Mouse (Mus musculus) kidney, adult 9 months (tissue): ENCODE measurements at regions not wholly inside any gene's neighbourhood (a gene's known extent, or its start where the extent isn't known, plus 50 kb on each side); places are given as distances from the start of the nearest gene placed in this dataset.
A peak's percentile ranks its signal among the peaks of the same experiment; 100 is the strongest.

Experiments used
- DNase-seq: peaks from one replicate; pipeline ENCODE4 v3.0.0; 2022

DNA sequence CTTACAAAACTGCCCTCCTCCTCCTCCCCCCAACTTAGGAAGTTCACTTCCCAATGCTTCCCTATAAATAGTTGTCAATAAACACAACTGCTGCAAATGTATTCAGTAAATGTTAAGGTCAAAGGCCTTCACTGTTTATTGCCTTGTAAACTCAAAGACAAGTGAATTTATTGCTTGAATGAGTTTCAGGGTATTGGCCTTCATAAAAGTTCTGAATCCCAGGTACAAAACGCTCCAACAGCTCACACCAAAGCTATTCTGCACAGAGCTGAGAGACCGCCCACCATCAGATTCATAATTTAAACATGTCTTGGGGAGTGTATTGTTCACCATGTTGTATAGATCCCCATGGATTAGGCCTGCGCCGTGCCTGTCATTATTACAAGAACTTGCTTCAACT is 53.9 kb upstream of the Cdkn3 start:
- no peak for DNase-seq

DNA sequence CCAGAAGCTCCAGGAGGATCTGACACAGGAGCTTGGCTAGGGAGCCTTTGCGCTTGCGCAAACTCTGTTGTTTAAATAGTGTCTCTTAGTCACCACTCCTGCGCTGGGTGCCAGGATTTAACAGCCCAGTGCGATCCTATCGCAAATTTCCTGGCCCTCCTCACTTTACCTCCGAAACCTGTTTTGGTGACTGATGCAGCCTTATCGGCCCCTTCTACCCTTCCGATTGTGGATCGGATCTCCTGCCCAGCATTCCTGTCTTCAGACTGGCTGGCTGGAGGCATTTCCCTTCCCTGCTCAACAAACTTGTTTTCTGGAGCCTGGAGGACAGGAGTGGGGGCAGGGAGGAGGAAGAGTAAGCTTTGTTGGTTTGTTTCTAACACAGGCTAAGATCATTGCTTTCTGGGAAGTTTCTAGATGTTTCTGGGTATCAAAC is 56.0 kb upstream of the Cdkn3 start:
- peak; percentile 22 for DNase-seq

DNA sequence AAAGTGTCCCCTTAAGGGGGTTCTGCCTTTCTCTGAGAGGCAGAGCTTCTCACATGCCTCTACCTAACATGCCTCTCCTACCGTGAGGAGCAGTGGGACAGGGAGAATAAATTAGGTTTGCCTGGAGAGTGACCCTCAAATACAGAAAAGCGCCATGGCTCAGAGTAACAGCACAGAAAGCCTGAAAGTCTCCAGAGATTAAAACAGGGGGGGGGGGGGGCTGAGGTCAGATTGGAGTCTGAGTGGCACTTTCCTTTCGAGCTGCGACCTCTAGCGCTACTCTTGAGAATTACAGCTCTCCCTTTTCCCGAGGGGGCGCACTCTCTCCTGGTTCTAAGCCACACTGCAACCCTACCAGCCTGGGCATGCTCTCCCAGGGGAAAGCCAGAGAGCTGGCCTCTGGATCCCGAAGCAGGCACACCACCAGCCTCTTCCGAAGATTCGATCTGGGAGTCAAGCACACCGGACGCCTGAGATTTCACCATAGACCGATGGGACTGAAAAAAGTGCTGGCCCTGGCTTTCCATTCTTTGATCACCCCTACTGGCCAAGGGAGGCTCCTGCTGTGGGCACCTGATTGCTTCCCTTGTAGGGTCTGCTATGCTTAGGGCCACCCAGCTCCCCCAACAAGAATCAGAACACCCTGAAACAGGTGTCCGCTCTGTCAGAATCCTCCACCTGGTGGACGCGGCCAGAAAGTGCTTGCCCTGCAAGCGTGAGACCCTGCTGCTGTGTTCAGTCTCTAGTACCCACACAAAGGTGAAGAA is 57.5 kb upstream of the Cdkn3 start:
- peak; percentile 45 for DNase-seq

DNA sequence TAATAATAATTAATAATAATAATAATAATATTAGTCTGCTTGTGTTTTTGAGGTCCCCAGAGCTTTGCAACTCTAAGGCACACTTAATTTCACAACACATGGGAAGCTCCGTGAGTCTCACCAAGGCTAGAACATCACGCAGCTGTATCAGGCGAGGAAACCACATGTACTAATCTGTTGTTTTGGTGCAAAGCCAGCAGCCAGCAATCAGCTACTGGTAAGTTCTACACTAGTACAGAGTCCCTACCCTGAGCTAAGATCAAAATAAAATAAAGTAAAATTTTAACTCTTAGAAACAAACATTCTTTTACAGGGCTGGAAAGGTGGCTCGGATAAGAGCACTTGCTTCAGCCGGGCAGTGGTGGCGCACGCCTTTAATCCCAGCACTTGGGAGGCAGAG is 67.8 kb upstream of the Cdkn3 start:
- peak; percentile 59 for DNase-seq

DNA sequence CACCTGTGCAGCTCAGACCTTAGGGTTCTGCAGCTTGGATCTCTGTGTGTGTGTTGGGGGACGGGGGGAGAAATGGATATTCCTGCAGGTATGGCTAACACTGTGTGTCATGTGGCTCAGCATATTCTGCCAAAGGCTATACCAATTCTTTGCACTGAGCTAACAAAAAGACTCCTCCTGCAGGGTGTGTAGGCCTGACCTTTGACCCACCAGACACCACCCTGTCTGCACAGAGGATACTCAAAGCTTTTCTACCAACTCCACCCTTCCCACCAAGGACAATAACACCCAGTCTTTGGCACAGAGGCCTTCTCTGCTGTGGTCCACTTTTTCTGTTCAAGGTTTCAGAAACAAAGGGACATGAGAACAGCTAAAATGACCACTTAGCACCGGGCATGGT is 68.3 kb upstream of the Cdkn3 start:
- DNase-seq, result no peak

GRCm38 (mm10) chr14:46682728-46683127 is 77.6 kb upstream of the Cdkn3 start:
- DNase-seq, result no peak

DNA sequence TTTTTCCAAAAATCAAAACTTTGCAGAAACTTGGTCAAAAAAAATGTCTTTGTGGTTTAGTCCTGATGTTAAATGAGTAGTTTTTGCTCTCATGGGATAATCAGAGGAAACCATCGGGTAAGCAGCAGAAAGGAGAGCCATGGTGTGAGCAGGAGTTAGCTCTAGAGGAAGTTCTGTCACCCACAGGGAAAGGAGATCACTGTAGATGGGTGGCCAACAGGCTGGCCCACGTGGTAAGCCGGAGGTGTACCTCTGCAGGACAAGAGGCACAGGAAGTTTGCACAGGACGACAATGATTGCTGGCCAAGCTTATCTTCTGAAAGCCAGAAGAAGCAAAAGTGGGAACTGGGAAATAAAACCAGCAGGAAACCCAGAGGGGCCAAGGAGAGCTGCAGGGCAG is 81.4 kb upstream of the Cdkn3 start:
- no peak for DNase-seq

GRCm38 (mm10) chr14:46671482-46672225 is 88.7 kb upstream of the Cdkn3 start:
- DNase-seq, result no peak

DNA sequence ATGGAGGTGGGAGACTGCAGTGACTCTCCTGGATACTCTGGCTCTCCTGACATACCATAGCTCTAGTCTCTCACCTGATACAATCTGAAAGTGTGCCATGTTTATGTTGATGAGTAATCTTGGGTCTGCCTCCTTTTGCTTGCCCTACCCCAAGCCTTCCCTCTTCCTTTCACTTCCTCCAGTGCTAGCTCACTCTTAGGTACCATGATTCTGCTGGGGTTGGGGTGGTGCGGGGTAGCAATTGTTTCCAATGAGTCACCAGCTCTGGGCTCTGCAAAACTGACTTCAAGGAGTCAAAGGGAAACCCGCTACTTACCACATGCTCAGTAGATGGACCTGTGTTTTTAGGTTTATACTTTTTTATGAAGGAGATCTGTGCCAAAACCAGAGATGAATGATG is 89.3 kb upstream of the Cdkn3 start:
- no peak for DNase-seq

DNA sequence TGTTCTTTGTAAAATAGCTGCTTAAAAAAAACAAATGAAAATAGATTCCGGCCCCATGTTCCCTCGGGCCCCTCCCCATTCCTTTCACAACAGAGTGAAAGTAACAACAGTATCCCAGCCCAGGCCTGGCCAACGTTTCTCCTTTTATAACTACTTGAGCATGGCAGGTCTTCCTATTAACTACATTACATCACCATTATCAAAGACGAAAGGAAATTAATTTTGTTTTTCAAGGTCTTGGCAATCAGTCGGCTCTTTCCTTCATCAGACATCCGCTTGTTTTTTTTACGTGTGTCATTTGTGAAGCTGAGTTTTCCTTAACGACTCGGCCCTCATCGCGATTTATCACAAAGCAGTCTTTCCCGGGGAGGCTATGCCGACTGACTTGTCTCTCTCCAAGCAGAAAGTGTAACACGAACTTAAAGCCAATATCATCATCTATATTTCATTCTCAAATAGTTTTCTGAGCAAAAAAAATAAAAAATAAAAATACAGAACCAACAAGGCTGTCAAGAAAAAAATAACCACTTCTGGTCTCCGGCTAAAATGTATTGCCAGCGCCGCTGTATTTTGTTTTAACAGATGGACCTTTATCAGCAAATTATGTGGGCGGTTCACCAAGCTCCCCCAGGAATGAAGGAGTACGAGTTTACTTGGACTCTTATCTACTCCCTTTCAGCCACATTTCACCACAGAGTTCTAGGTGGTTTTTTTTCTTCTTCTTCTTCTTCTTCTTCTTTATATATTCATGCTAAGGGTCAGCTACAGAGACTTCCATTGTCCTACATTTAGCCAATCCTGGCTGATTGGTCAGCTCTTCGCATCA is 89.9 kb upstream of the Cdkn3 start:
- no peak for DNase-seq

- DNase-seq, result no peak
Measured at GRCm38 (mm10) chr14:46668275-46668674, 92.1 kb upstream of the Cdkn3 start.

DNA sequence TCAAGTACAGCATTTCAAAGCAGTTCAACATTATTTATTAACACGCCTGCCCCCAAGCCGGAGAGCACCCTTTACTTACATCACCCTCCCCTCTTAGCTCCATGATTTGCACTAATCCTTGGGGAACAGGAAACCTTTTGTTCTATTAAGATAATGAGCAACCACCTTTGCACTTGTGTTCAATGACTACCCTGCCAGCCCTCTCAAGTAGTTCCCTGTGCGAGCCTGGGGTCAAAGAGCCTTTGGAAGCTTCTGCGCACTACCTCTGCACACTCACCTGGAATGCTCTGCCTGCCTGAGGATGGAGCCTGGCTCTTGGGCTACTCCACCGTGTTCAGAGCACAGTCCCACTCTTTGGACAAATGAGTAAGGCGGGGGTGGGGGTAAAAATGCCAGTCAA is 96.0 kb upstream of the Cdkn3 start:
- DNase-seq, result peak; percentile 30

GRCm38 (mm10) chr14:46663529-46663928 is 96.8 kb upstream of the Cdkn3 start:
- DNase-seq, result no peak

- no peak for DNase-seq
Measured at GRCm38 (mm10) chr14:46661792-46662545, 98.4 kb upstream of the Cdkn3 start.

GRCm38 (mm10) chr14:46661118-46661791 is 99.1 kb upstream of the Cdkn3 start:
- DNase-seq, result no peak

- DNase-seq, result no peak
Measured at GRCm38 (mm10) chr14:46659365-46659764, 101.0 kb upstream of the Cdkn3 start.

GRCm38 (mm10) chr14:46656249-46656648 is 104.1 kb upstream of the Cdkn3 start:
- DNase-seq, result no peak

- no peak for DNase-seq
Measured at GRCm38 (mm10) chr14:46647319-46647974, 112.9 kb upstream of the Cdkn3 start.

DNA sequence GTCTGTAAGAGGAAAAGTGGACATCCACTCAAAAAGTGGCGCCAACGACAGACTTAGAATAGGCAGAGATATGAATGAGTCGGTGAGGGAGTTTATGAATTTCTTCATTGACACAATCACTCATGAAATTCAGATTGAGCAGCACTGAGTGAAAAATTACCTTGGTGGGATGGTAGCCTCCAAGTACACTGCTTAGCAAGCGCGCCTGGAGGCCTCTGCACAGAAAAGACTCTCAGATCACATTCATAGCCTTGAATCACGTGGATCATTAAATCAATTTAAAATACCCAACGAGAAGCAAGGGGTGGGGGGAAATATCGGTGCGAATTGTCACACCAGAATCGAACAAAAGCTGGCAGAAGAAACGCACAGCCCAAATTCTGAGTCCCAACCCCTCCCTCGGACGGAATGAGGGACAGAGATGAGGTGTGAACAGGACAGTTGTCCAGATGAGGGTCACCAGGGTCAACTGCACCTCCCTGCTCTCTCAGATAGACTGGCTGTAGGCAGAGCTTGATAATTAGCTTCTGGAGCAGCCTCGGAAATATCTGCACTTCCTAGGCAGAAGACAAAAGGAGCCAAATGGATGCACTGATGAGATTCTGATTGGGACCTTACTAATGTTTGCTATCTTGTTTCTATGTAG is 113.5 kb upstream of the Cdkn3 start:
- no peak for DNase-seq

DNA sequence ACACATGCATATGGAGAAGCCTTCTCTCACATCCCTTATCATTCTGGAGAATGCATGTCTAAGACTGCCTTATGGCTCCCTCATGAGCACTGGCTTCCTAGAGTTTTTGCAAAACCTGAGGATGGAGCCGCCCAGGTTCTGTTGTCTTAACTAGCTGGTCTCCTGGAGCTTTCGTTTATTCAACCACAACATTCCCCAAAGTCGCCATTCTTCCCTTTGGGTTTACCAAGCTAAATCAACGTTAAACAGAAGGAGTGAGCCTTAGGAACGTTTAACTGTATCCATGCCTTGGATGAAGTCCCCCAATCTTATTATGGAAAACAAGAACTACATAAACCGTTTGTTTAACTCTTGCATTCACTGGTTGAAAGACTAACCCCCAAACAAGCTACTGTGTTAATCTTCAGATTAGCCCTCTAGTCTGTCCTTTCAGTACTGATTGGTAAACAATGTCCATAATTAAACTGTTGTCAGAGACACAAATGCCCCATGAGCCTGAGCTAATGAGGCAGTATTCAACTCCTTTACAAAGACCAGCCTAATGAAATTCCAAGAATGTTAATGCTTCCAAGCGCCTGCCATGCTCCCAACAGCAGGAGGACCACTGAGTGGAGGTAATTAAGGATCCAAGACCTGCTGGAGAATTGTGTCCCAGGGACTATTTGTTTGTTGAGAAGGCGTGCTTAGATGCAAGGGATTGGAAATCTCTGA is 121.1 kb upstream of the Cdkn3 start:
- DNase-seq, result no peak
